ENCODE assay signal across 19 mouse cellular contexts in genomic region chr17:59142995-59143759, GRCm38 (mm10).
DNase-seq lines count a peak whose midpoint lies in the region; ATAC-seq and TF ChIP-seq lines count a peak whose summit lies in the region.
"Had no signal": no experiment of that assay in that cellular context is flagged by ENCODE, and none has a peak within 500 bp of the region (broad histone marks: within the 10 kb centered on the region; RNA-seq: fewer than 3 reads in every experiment).

No protein-coding gene starts in this region.

- H3K27me3 ChIP-seq in embryonic facial prominence, embryonic 14.5 days (replicated peaks; ENCODE audit: control insufficient read depth, insufficient read depth, low read length) = no peaks in the 10 kb centered on the region
- no peaks in the 10 kb centered on the region for H3K27me3 ChIP-seq in embryonic facial prominence, embryonic 10.5 days (replicated peaks; ENCODE audit: low read depth, poor library complexity, severe bottlenecking)
- H3K27me3 ChIP-seq in forebrain, embryonic 14.5 days (replicated peaks; ENCODE audit: control insufficient read depth, insufficient read depth, low read length) = no peaks in the 10 kb centered on the region
- no peaks in the 10 kb centered on the region for H3K27me3 ChIP-seq in forebrain, embryonic 11.5 days (ENCODE audit: control insufficient read depth, insufficient read depth, low read length)
- H3K27me3 ChIP-seq in lung, embryonic 14.5 days (ENCODE audit: insufficient read depth, low read length) = no peaks in the 10 kb centered on the region
- H3K27me3 ChIP-seq in forebrain, postnatal 0 days (ENCODE audit: insufficient read depth, low read length) = no peaks in the 10 kb centered on the region
- H3K27me3 ChIP-seq: embryonic facial prominence, embryonic 13.5 days had no signal

- H3K4me1 ChIP-seq in embryonic facial prominence, embryonic 14.5 days (ENCODE audit: control insufficient read depth, insufficient read depth, low read length) = no peaks in the 10 kb centered on the region
- no peaks in the 10 kb centered on the region for H3K4me1 ChIP-seq in embryonic facial prominence, embryonic 10.5 days
- H3K4me1 ChIP-seq in forebrain, embryonic 14.5 days (ENCODE audit: control insufficient read depth, insufficient read depth, low read length) = peaks cover 3% of the 10 kb centered on the region
- H3K4me1 ChIP-seq in forebrain, embryonic 11.5 days (replicated peaks; ENCODE audit: control insufficient read depth, insufficient read depth, low read length) = no peaks in the 10 kb centered on the region
- H3K4me1 ChIP-seq in lung, embryonic 14.5 days (ENCODE audit: insufficient read depth) = no peaks in the 10 kb centered on the region
- H3K4me1 ChIP-seq in forebrain, postnatal 0 days (ENCODE audit: insufficient read depth) = no peaks in the 10 kb centered on the region; the same call in 1 of the 2 replicates
- H3K4me1 ChIP-seq: embryonic facial prominence, embryonic 13.5 days had no signal

- H3K27ac ChIP-seq in embryonic facial prominence, embryonic 14.5 days (replicated peaks; ENCODE audit: low read depth, low read length) = no peak overlapping the region
- no peak overlapping the region; the same call in 1 of the 2 replicates for H3K27ac ChIP-seq in embryonic facial prominence, embryonic 10.5 days (replicated peaks)
- H3K27ac ChIP-seq in forebrain, embryonic 14.5 days (ENCODE audit: low read depth, low read length) = no peak overlapping the region
- no peak overlapping the region for H3K27ac ChIP-seq in forebrain, embryonic 11.5 days (ENCODE audit: low read depth, low read length)
- H3K27ac ChIP-seq in lung, embryonic 14.5 days (ENCODE audit: low read depth) = no peak overlapping the region
- H3K27ac ChIP-seq in forebrain, postnatal 0 days (ENCODE audit: low read depth, low read length) = no peak overlapping the region
- H3K27ac ChIP-seq: embryonic facial prominence, embryonic 13.5 days; gastrocnemius, adult 2 months had no signal

- WGBS in embryonic facial prominence, embryonic 14.5 days = 54% methylated on average over 10 of the region's 10 CpGs
- WGBS in embryonic facial prominence, embryonic 10.5 days = 77% methylated on average over 10 of the region's 10 CpGs
- 58% methylated on average over 10 of the region's 10 CpGs for WGBS in forebrain, embryonic 14.5 days
- WGBS in forebrain, embryonic 11.5 days = 78% methylated on average over 10 of the region's 10 CpGs
- WGBS in lung, embryonic 14.5 days = 67% methylated on average over 10 of the region's 10 CpGs
- 41% methylated on average over 10 of the region's 10 CpGs for WGBS in forebrain, postnatal 0 days

- DNase-seq in embryonic facial prominence, embryonic 14.5 days (ENCODE audit: low spot score) = peak; percentile 27
- no peak for DNase-seq in embryonic facial prominence, embryonic 10.5 days (ENCODE audit: low spot score)
- peak; percentile 71 for DNase-seq in forebrain, embryonic 14.5 days (ENCODE audit: low spot score)
- no peak for DNase-seq in forebrain, embryonic 11.5 days (ENCODE audit: low spot score)
- DNase-seq in lung, embryonic 14.5 days = peak; percentile 3
- no peak for DNase-seq in lung, postnatal 25 days (ENCODE audit: low spot score)
- peak; percentile 33 for DNase-seq in forebrain, postnatal 0 days
- DNase-seq in right cerebral cortex, postnatal 25 days = no peak
- DNase-seq: adrenal gland, adult 2 months; adrenal gland, postnatal 10 days; adrenal gland, postnatal 25 days; B cell, adult 2 months; cerebellum, adult 11-12 months; cerebellum, adult 2 months; cerebellum, adult 9-10 months; cerebellum, postnatal 10 days; cerebellum, postnatal 25 days; gastrocnemius, adult 2 months had no signal

- no peak overlapping the region for H3K4me2 ChIP-seq in embryonic facial prominence, embryonic 14.5 days (ENCODE audit: low read depth, low read length)
- no peak overlapping the region for H3K4me2 ChIP-seq in forebrain, embryonic 14.5 days (ENCODE audit: low read length)
- no peak overlapping the region for H3K4me2 ChIP-seq in forebrain, embryonic 11.5 days (ENCODE audit: low read depth, low read length, severe bottlenecking)
- no peak overlapping the region for H3K4me2 ChIP-seq in lung, embryonic 14.5 days
- no peak overlapping the region for H3K4me2 ChIP-seq in forebrain, postnatal 0 days (ENCODE audit: low read depth)
- H3K4me2 ChIP-seq: embryonic facial prominence, embryonic 13.5 days had no signal

- ATAC-seq in embryonic facial prominence, embryonic 14.5 days (ENCODE audit: low read depth) = no peak
- peak; percentile 67 for ATAC-seq in forebrain, embryonic 14.5 days
- no peak for ATAC-seq in forebrain, embryonic 11.5 days (replicated peaks; ENCODE audit: low FRiP score)
- ATAC-seq in lung, embryonic 14.5 days (ENCODE audit: insufficient read depth) = no peak
- peak; percentile 32 for ATAC-seq in forebrain, postnatal 0 days

- TF ChIP-seq CTCF in lung, embryonic 14.5 days (IDR thresholded peaks at IDR 0.05; ENCODE audit: low read depth) = no peak
- no peak for TF ChIP-seq CTCF in forebrain, postnatal 0 days (IDR thresholded peaks at IDR 0.05; ENCODE audit: low read depth)

- H3K9me3 ChIP-seq in embryonic facial prominence, embryonic 14.5 days (ENCODE audit: control insufficient read depth, low read length) = no peaks in the 10 kb centered on the region
- no peaks in the 10 kb centered on the region for H3K9me3 ChIP-seq in embryonic facial prominence, embryonic 10.5 days
- no peaks in the 10 kb centered on the region for H3K9me3 ChIP-seq in forebrain, embryonic 14.5 days (replicated peaks; ENCODE audit: control insufficient read depth, low read length)
- no peaks in the 10 kb centered on the region for H3K9me3 ChIP-seq in forebrain, embryonic 11.5 days (ENCODE audit: control insufficient read depth, low read length)
- H3K9me3 ChIP-seq in lung, embryonic 14.5 days (ENCODE audit: low read depth, low read length) = no peaks in the 10 kb centered on the region
- H3K9me3 ChIP-seq in forebrain, postnatal 0 days (ENCODE audit: low read length) = no peaks in the 10 kb centered on the region
- H3K9me3 ChIP-seq: embryonic facial prominence, embryonic 13.5 days had no signal

- no peaks in the 10 kb centered on the region for H3K36me3 ChIP-seq in embryonic facial prominence, embryonic 14.5 days (ENCODE audit: control insufficient read depth, insufficient read depth, low read length)
- no peaks in the 10 kb centered on the region for H3K36me3 ChIP-seq in embryonic facial prominence, embryonic 10.5 days (replicated peaks)
- no peaks in the 10 kb centered on the region for H3K36me3 ChIP-seq in forebrain, embryonic 14.5 days (ENCODE audit: control insufficient read depth, insufficient read depth, low read length)
- H3K36me3 ChIP-seq in forebrain, embryonic 11.5 days (ENCODE audit: control insufficient read depth, insufficient read depth, low read length) = no peaks in the 10 kb centered on the region
- no peaks in the 10 kb centered on the region for H3K36me3 ChIP-seq in lung, embryonic 14.5 days (ENCODE audit: insufficient read depth)
- H3K36me3 ChIP-seq in forebrain, postnatal 0 days (ENCODE audit: insufficient read depth) = no peaks in the 10 kb centered on the region
- H3K36me3 ChIP-seq: embryonic facial prominence, embryonic 13.5 days had no signal

- no peak overlapping the region for H3K9ac ChIP-seq in embryonic facial prominence, embryonic 14.5 days (ENCODE audit: low read depth, low read length)
- H3K9ac ChIP-seq in forebrain, embryonic 14.5 days (ENCODE audit: low read length) = no peak overlapping the region
- no peak overlapping the region for H3K9ac ChIP-seq in forebrain, embryonic 11.5 days (ENCODE audit: low read length)
- no peak overlapping the region for H3K9ac ChIP-seq in lung, embryonic 14.5 days
- no peak overlapping the region for H3K9ac ChIP-seq in forebrain, postnatal 0 days
- H3K9ac ChIP-seq: embryonic facial prominence, embryonic 13.5 days had no signal

- H3K4me3 ChIP-seq in embryonic facial prominence, embryonic 14.5 days (ENCODE audit: low read depth, low read length) = no peak overlapping the region
- H3K4me3 ChIP-seq in embryonic facial prominence, embryonic 10.5 days = no peak overlapping the region
- H3K4me3 ChIP-seq in forebrain, embryonic 14.5 days (ENCODE audit: low read depth, low read length) = no peak overlapping the region
- no peak overlapping the region for H3K4me3 ChIP-seq in forebrain, embryonic 11.5 days (ENCODE audit: low read depth, low read length)
- no peak overlapping the region for H3K4me3 ChIP-seq in lung, embryonic 14.5 days (ENCODE audit: low read depth, low read length)
- H3K4me3 ChIP-seq in forebrain, postnatal 0 days (ENCODE audit: low read depth, low read length) = no peak overlapping the region
- H3K4me3 ChIP-seq: embryonic facial prominence, embryonic 13.5 days; gastrocnemius, adult 2 months had no signal

Comparison
In these comparisons a context has a peak if more than half of its experiments do, and no peak if none do; other contexts are left out.
1. ATAC-seq: peak in forebrain, embryonic 14.5 days (single experiment) and forebrain, postnatal 0 days (single experiment); none in embryonic facial prominence, embryonic 14.5 days (single experiment), forebrain, embryonic 11.5 days (single experiment) and lung, embryonic 14.5 days (single experiment).
2. DNase-seq: peak in embryonic facial prominence, embryonic 14.5 days (single experiment), forebrain, embryonic 14.5 days (single experiment), lung, embryonic 14.5 days (single experiment) and forebrain, postnatal 0 days (single experiment); none in embryonic facial prominence, embryonic 10.5 days (single experiment), forebrain, embryonic 11.5 days (single experiment), lung, postnatal 25 days (single experiment) and right cerebral cortex, postnatal 25 days (single experiment).